Mouse (Mus musculus) left cerebral cortex, adult 11 months (tissue): ENCODE measurements around the gene Trak2.
"Not testable (repeated sequence)": the region's sequence is repeated elsewhere in the genome, so short reads cannot be mapped to it uniquely, and the experiment has no call there.

Experiments used
- DNase-seq: peaks from one replicate; pipeline ENCODE4 v3.0.0; 2022; ENCODE audit warnings: low spot score

The Trak2 gene

GRCm38 (mm10) chr1:58889826-58890546 lies 83.2 kb downstream of the Trak2 start:
- no peak for DNase-seq

GRCm38 (mm10) chr1:58885646-58886045 lies 87.6 kb downstream of the Trak2 start:
- DNase-seq = no peak

GRCm38 (mm10) chr1:58883279-58883678 lies 90.0 kb downstream of the Trak2 start:
- DNase-seq = not testable (repeated sequence)

- DNase-seq = not testable (repeated sequence)
Observed at GRCm38 (mm10) chr1:58879291-58879690, 93.9 kb downstream of the Trak2 start.

GRCm38 (mm10) chr1:58876500-58876899 lies 96.7 kb downstream of the Trak2 start:
- not testable (repeated sequence) for DNase-seq

GRCm38 (mm10) chr1:58860586-58860985 lies 112.6 kb downstream of the Trak2 start:
- not testable (repeated sequence) for DNase-seq

GRCm38 (mm10) chr1:58859738-58860365 lies 113.4 kb downstream of the Trak2 start:
- DNase-seq = not testable (repeated sequence)

GRCm38 (mm10) chr1:58859131-58859530 lies 114.1 kb downstream of the Trak2 start:
- DNase-seq = not testable (repeated sequence)

- not testable (repeated sequence) for DNase-seq
Observed at GRCm38 (mm10) chr1:58856811-58857210, 116.4 kb downstream of the Trak2 start.
